Mouse (Mus musculus) hindbrain, embryonic 11.5 days (tissue): Measurements from ENCODE around the gene Maco1. TPM values are rescaled to one million over a fixed set of nuclear protein-coding genes. Genes with fewer than 3 reads are reported as not detected.

Experiments used
- ATAC-seq: fragments of 200-750 bp; cut with Nextera tagmentation; 2 replicates; pipeline ENCODE4 v1.8.0; 2017; ENCODE audit warnings: mild to moderate bottlenecking, moderate TSS enrichment, moderate library complexity; ENCODE audit not compliant: low FRiP score
- DNase-seq: peaks from one replicate; pipeline ENCODE4 v3.0.0-alpha.2; 2015; ENCODE audit warnings: low spot score
- H3K27ac ChIP-seq: fragments of 300-500 bp; sonication (generic); 2 replicates; pipeline ENCODE4 v1.5.1; 2014; ENCODE audit warnings: mild to moderate bottlenecking, low read depth, low read length
- H3K27me3 ChIP-seq: fragments of 300-500 bp; sonication (generic); 2 replicates; pipeline ENCODE4 v1.6.1; 2014; ENCODE audit warnings: mild to moderate bottlenecking, low read length, moderate library complexity, mixed read lengths; ENCODE audit not compliant: control insufficient read depth, insufficient read depth
- H3K36me3 ChIP-seq: fragments of 300-500 bp; sonication (generic); 2 replicates; pipeline ENCODE4 v1.6.1; 2014; ENCODE audit warnings: mild to moderate bottlenecking, low read length, moderate library complexity, mixed read lengths; ENCODE audit not compliant: control insufficient read depth, insufficient read depth
- H3K4me1 ChIP-seq: fragments of 300-500 bp; sonication (generic); replicated peaks from 2 replicates; pipeline ENCODE4 v1.6.1; 2014; ENCODE audit warnings: low read length, mixed read lengths; ENCODE audit not compliant: control insufficient read depth, insufficient read depth
- H3K4me2 ChIP-seq: fragments of 300-500 bp; sonication (generic); replicated peaks from 2 replicates; pipeline ENCODE4 v1.6.1; 2014; ENCODE audit warnings: mild to moderate bottlenecking, low read depth, low read length
- H3K4me3 ChIP-seq: fragments of 300-500 bp; sonication (generic); 2 replicates; pipeline ENCODE4 v1.5.1; 2014; ENCODE audit warnings: low read depth, low read length
- H3K9ac ChIP-seq: fragments of 300-500 bp; sonication (generic); 2 replicates; pipeline ENCODE4 v1.6.1; 2014; ENCODE audit warnings: low read depth, low read length
- H3K9me3 ChIP-seq: fragments of 300-500 bp; sonication (generic); 2 replicates; pipeline ENCODE4 v1.6.1; 2016; ENCODE audit warnings: low read length; ENCODE audit not compliant: control insufficient read depth
- WGBS: fragments of 180-500 bp; shearing (Covaris S2); extraction: QIAGEN DNeasy Blood & Tissue Kit; methylation state at CpG from one replicate; pipeline ENCODE4 v1.1.7; 2014; 5-methylcytosine and 5-hydroxymethylcytosine counted together
- polyA plus RNA-seq: library from polyadenylated mRNA; unstranded; fragments of >200 nt; fragmentation: Nextera tagmentation; extraction: Ambion mirVana; gene quantifications from 2 replicates; pipeline ENCODE4 v1.2.1, GENCODE M21; 2014

Gene Maco1
- 59.0 and 73.1 TPM in 2 replicates for polyA plus RNA-seq

DNA sequence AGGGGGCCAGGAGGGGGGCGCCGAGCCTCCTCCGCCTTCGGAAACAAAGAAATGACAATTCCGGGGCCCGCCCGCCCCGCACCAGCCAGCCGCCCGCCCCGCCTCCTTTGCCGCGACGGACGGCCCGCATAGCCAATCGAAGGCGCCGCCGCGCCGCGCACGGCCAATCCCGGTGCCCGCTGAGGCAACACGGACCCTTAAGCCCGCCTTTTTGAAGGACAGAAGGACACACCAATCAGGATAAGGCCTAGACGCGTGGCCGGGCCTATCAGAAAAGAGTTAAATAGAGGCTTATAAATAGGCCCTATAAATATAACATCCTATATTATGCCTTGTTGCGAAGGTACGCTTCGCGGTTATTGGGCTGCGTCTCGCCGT, at the start of gene Maco1:
TSS of gene Maco1 (minus strand) at position 87 of the 378 bp plus-strand sequence.
- ATAC-seq: peak; percentile 98
- H3K4me1 ChIP-seq: no peaks in the 10 kb centered on the region
- H3K27ac ChIP-seq: peak within 1 kb of the TSS; percentile 96
- peak within 1 kb of the TSS; percentile 98 for H3K9ac ChIP-seq
- DNase-seq: peak; percentile 99
- under 1% methylated on average over 37 of the region's 38 CpGs for WGBS
- no peaks in the 10 kb centered on the region for H3K9me3 ChIP-seq
- peak within 1 kb of the TSS; percentile 83 for H3K4me2 ChIP-seq
- H3K4me3 ChIP-seq: peak within 1 kb of the TSS; percentile 98
- H3K36me3 ChIP-seq: no peaks in the 10 kb centered on the region
- H3K27me3 ChIP-seq: 0 out of 2 replicates have a peak, but pooled peaks cover 5% of the 10 kb centered on the region

GRCm38 (mm10) chr4:134901126-134901525, 48.0 kb upstream of the Maco1 start:
- no peaks in the 10 kb centered on the region for H3K4me1 ChIP-seq
- no peak overlapping the region for H3K4me3 ChIP-seq
- no peak overlapping the region for H3K27ac ChIP-seq
- H3K4me2 ChIP-seq: no peak overlapping the region
- H3K9me3 ChIP-seq: no peaks in the 10 kb centered on the region
- H3K36me3 ChIP-seq: peaks cover 3% of the 10 kb centered on the region
- DNase-seq: no peak
- no peaks in the 10 kb centered on the region for H3K27me3 ChIP-seq
- ATAC-seq: no peak
- WGBS: 91% methylated on average over 8 of the region's 8 CpGs
- no peak overlapping the region for H3K9ac ChIP-seq

DNA sequence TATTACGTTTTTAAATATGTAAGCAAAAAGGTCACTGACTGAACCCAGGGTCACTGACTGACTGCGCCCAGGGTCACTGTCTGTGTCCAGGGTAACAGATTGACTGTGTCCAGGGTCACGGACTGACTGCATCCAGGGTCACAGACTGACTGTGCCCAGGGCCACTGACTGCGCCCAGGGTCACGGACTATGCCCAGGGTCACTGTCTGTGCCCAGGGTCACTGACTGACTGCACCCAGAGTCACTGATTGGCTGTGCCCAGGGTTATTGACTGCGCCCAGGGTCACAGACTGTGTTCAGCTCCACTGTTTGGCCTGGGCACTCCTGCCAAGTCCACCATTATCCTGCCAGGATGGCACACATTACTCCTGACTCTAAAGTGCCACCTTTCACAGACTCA, 44.1 kb upstream of the Maco1 start:
- DNase-seq (no peak), ATAC-seq (no peak)
- no peaks in the 10 kb centered on the region for H3K27me3 ChIP-seq
- no peak overlapping the region for H3K4me3 ChIP-seq
- no peaks in the 10 kb centered on the region for H3K4me1 ChIP-seq
- H3K9ac ChIP-seq: no peak overlapping the region
- H3K9me3 ChIP-seq: no peaks in the 10 kb centered on the region
- no peak overlapping the region for H3K27ac ChIP-seq
- no peaks in the 10 kb centered on the region for H3K36me3 ChIP-seq
- WGBS: 89% methylated on average over 6 of the region's 6 CpGs
- no peak overlapping the region for H3K4me2 ChIP-seq

DNA sequence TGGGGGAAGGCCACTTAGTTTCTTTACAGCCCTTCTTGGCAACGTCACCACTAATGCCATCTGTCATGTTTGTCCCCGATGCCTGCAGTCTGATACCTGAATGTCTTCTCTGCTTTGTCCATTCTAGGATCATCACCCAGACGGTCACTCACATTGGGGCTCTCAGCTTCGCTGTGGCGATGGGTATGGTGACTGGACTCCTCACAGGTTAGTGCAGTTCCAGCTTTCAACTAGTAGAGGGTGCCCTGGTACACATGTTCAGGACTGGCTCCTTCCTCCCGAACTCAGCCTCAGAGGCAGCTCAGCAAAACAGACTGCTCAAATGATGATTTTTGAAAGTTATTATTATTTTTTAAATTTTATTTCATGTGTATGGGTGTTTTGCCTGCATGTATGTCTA, 39.0 kb upstream of the Maco1 start:
- no peaks in the 10 kb centered on the region for H3K9me3 ChIP-seq
- WGBS: 88% methylated on average over 6 of the region's 6 CpGs
- no peak overlapping the region for H3K4me3 ChIP-seq
- ATAC-seq (no peak), DNase-seq (no peak)
- H3K9ac ChIP-seq: no peak overlapping the region
- no peaks in the 10 kb centered on the region for H3K4me1 ChIP-seq
- no peaks in the 10 kb centered on the region for H3K36me3 ChIP-seq
- H3K4me2 ChIP-seq: no peak overlapping the region
- H3K27me3 ChIP-seq: no peaks in the 10 kb centered on the region
- no peak overlapping the region for H3K27ac ChIP-seq

- WGBS: 89% methylated on average over 4 of the region's 4 CpGs
Measured at GRCm38 (mm10) chr4:134884364-134884763, 31.2 kb upstream of the Maco1 start.

GRCm38 (mm10) chr4:134883808-134884207, 30.7 kb upstream of the Maco1 start:
- WGBS: 90% methylated on average over 10 of the region's 10 CpGs
- H3K27me3 ChIP-seq: no peaks in the 10 kb centered on the region
- H3K27ac ChIP-seq: no peak overlapping the region
- DNase-seq (no peak), ATAC-seq (no peak)
- no peak overlapping the region for H3K9ac ChIP-seq
- H3K9me3 ChIP-seq: no peaks in the 10 kb centered on the region
- H3K4me3 ChIP-seq: no peak overlapping the region
- H3K4me1 ChIP-seq: peaks cover 2% of the 10 kb centered on the region; the same call in 1 of the 2 replicates
- H3K4me2 ChIP-seq: no peak overlapping the region
- H3K36me3 ChIP-seq: no peaks in the 10 kb centered on the region

More at GRCm38 (mm10) chr4:134884364-134884763, 31.2 kb upstream of the Maco1 start:
- ATAC-seq: no peak
- no peak overlapping the region for H3K27ac ChIP-seq
- H3K36me3 ChIP-seq: no peaks in the 10 kb centered on the region
- no peaks in the 10 kb centered on the region for H3K9me3 ChIP-seq
- no peak overlapping the region for H3K9ac ChIP-seq
- peaks cover 2% of the 10 kb centered on the region; the same call in 1 of the 2 replicates for H3K4me1 ChIP-seq
- H3K27me3 ChIP-seq: no peaks in the 10 kb centered on the region
- H3K4me3 ChIP-seq: no peak overlapping the region
- H3K4me2 ChIP-seq: no peak overlapping the region
- DNase-seq: no peak

- H3K27ac ChIP-seq: no peak overlapping the region
- H3K4me2 ChIP-seq: no peak overlapping the region
- peaks cover 2% of the 10 kb centered on the region; the same call in 1 of the 2 replicates for H3K4me1 ChIP-seq
- DNase-seq: peak; percentile 59
- 40% methylated on average over 7 of the region's 7 CpGs for WGBS
- no peaks in the 10 kb centered on the region for H3K27me3 ChIP-seq
- no peak overlapping the region for H3K9ac ChIP-seq
- no peak overlapping the region for H3K4me3 ChIP-seq
- no peaks in the 10 kb centered on the region for H3K36me3 ChIP-seq
- no peak for ATAC-seq
- H3K9me3 ChIP-seq: no peaks in the 10 kb centered on the region
Measured at GRCm38 (mm10) chr4:134883266-134883665, 30.1 kb upstream of the Maco1 start.

- no peaks in the 10 kb centered on the region for H3K9me3 ChIP-seq
- peaks cover 2% of the 10 kb centered on the region; the same call in 1 of the 2 replicates for H3K4me1 ChIP-seq
- WGBS: 30% methylated on average over 6 of the region's 6 CpGs
- DNase-seq (no peak), ATAC-seq (no peak)
- H3K4me3 ChIP-seq: no peak overlapping the region
- no peaks in the 10 kb centered on the region for H3K36me3 ChIP-seq
- H3K27ac ChIP-seq: no peak overlapping the region
- no peaks in the 10 kb centered on the region for H3K27me3 ChIP-seq
- no peak overlapping the region for H3K9ac ChIP-seq
- H3K4me2 ChIP-seq: peak overlapping the region; percentile 54; the same call in 1 of the 2 replicates
Measured at GRCm38 (mm10) chr4:134880041-134880440, 26.9 kb upstream of the Maco1 start.

DNA sequence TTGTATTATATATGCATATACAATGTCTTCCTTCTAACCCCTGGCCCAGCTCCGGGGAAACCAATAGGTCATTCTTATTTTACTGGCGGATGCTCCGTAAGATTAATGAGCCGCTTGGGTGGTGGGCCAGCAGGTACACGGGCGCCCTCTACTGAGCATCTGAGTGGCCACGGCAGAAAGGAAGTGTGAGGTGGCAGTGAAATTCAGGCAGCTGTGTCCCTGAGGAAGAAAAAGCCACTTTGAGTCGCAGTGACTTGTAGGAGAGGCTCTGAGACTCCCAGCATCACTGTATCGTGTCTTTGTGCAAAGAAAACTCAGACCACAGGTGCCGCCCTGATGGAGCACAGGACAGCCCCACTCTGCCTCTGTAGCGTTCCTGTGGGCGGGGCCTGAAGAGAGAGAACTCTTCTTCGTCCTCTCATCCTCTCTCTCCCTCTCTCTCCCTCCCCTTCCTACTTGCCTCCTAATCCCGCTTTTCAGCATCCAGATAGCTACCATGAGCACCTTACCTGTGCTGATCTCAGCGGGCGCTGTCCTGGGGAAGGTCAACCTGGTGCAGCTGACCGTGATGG, 26.4 kb upstream of the Maco1 start:
- no peaks in the 10 kb centered on the region for H3K27me3 ChIP-seq
- H3K9me3 ChIP-seq: no peaks in the 10 kb centered on the region
- DNase-seq (peak; percentile 87), ATAC-seq (no peak)
- H3K4me1 ChIP-seq: peaks cover 2% of the 10 kb centered on the region; the same call in 1 of the 2 replicates
- H3K27ac ChIP-seq: no peak overlapping the region
- peak overlapping the region; percentile 54 for H3K4me2 ChIP-seq
- H3K4me3 ChIP-seq: peak overlapping the region; percentile 27; the same call in 1 of the 2 replicates
- no peak overlapping the region for H3K9ac ChIP-seq
- WGBS: 4% methylated on average over 17 of the region's 17 CpGs
- no peaks in the 10 kb centered on the region for H3K36me3 ChIP-seq
